Mouse (Mus musculus): ENCODE measurements around the gene Lat2.

DNA sequence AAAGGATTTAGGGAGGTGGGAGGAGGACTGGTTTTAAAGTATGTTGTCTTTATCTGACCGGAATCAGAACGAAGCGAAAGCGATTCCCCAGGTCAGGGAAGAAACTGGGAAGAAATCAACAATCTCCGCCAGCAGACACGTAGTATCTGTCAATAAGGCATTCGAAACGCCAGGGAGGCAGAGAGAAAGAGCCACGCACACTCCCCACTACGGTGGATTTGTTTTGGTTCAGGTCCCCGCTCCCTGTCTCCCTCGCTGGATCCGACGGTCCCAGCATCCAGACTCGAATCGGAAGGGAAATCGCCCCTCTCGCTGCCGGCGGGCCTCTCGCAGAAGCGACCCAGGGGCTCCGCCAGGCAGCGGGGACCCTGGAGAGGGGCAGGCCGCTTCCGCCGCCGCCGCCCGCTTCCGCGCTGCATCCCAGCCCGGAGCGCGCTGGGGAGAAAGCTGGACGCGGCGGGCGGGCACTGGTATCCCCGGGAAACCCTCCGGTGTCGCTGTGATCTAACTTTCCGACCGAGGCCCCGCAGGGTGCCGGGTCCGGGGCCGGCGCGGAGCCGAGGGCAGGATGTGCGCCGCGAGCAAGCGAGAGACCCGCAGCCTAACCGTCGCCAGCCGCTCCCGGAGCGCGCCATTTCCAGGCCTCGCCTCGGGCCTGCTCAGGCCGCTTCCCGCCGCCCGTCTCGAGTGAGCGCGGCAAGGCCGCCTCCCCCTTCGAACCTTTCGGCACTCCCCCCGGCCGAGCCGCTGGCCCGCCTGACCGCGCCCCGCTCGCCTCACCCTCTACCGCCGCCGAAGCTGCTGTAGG, 23.8 kb upstream of the Lat2 start:
- no peak for TF ChIP-seq CTCF (IDR thresholded peaks at IDR 0.05; ENCODE audit: low read depth)
- TF ChIP-seq EP300 (IDR thresholded peaks at IDR 0.05; ENCODE audit: low read depth) = no peak

Data from heart, postnatal 0 days (tissue).